Mouse (Mus musculus): Measurements from ENCODE around the gene Retsat.

- TF ChIP-seq GATA1 (IDR thresholded peaks at IDR 0.05; ENCODE audit: borderline replicate concordance, low read length) (no peak), CTCF (IDR thresholded peaks at IDR 0.05; ENCODE audit: low read depth, low read length) (no peak), GATA2 (IDR thresholded peaks at IDR 0.05; ENCODE audit: borderline replicate concordance, low read depth, low read length) (no peak), POLR2AphosphoS5 (IDR thresholded peaks at IDR 0.05; ENCODE audit: insufficient replicate concordance, low read depth, low read length) (no peak)
Observed at GRCm38 (mm10) chr6:72600771-72601170, 2.5 kb downstream of the Retsat start.

All from G1E (cell line).